Mouse (Mus musculus): ENCODE data around the gene Cxcr5. TPM values are rescaled to one million over a fixed set of nuclear protein-coding genes. Genes with fewer than 3 reads are reported as not detected.

Gene Cxcr5
- not detected in 2 replicates for polyA plus RNA-seq (2012; rRNA removed)

DNA sequence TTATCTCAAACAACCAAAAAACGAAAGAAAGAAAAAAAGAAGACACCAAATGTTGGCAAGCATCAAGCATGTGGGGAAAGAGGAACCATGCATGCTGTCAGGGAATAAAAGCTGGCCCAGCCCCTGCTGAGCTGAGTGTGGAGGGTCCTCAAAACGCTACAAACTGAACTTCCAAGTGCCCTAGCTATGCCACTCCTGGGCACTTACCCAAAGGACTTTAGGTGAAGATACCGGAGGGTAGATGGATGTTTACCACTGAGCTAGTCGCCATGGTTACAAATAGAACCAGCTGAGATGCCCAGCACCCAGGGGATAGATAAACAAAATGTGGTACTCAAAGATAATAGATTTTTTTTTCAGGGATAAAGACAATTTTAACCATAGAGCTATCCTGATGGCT lies at the start of gene Cxcr5:
Cxcr5 (minus strand) TSS at position 281 of the 400 bp plus-strand sequence.

DNA sequence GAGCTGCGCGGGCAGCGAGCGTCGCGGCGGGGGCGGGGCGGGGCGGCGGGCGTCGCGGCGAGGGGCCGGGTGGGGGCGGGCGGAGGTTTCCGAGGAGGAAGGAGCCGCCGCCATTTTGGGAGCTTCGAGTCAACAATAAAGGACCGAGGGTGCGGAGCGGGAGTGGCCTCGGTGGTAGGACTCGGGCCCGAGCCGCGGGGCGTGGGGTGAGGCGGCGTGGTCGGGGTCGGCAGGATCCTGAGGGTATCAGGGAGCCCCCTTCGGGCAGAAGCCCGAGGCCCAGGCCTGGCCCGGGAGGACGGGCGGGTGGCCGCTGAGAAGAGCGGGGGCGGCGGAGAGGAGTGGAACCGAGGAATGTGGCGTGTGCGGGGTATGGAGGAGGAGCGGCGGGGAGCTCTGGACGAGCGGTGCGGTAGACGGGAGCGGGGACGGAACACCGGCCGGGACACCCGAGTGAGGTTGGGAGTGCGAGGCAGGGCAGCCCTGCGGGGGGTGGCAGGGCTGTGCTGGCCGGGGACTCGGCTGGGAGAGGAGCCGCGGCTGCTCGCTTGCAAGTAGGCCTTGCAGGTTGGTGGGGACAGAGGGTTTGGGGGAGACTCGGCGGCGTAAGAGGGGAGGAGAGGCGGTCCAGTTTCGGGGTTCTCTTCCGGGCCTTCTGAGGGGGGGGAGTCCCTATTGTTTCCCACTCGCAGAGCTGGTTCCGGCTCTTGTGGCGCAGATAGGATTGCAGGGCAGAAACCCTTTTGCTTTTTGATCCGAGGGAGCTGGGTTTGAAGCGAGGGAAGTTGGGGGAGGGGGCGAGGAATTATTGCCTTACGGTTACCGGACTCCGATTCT lies 43.3 kb upstream of the Cxcr5 start, which contains the start of gene Ddx6:
Ddx6 (plus strand) TSS at position 114 of the 837 bp plus-strand sequence.

DNA sequence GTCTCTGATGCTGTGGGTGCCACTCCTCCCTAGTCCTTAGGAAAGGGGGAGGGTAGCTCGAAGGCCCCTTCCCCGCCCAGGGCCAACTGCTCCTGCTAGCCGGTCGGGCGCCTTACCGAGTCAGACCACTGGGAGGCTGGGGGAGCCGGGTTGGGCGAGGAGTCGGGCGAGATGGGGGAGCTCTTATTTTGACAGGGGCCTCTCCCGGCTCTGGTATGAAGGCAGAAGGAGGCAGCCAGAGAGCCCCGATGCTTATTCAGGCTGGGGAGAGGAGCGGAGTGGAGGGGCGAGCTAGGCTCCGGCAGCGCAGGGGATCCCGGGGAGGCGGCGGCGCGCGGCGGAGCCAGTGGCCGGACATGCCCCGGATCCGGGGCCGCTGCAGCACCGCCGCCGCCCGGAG lies 79.1 kb downstream of the Cxcr5 start, which contains the start of gene Bcl9l:
Bcl9l (plus strand) TSS at position 274 of the 400 bp plus-strand sequence.

Other genes starting within 250 kb of the Cxcr5 start
- 19.9 and 22.4 TPM in 2 replicates for gene C2cd2l, start 241.6 kb downstream of the Cxcr5 start, polyA plus RNA-seq (2012; rRNA removed)
- gene Dpagt1, start 235.9 kb downstream of the Cxcr5 start, polyA plus RNA-seq (2012; rRNA removed), result 20.6 and 44.7 TPM in 2 replicates
- gene H2afx, start 227.2 kb downstream of the Cxcr5 start, polyA plus RNA-seq (2012; rRNA removed), result 292 and 369 TPM in 2 replicates
- gene Hmbs, start 217.6 kb downstream of the Cxcr5 start, polyA plus RNA-seq (2012; rRNA removed), result 111 and 135 TPM in 2 replicates
- 24.8 and 28.6 TPM in 2 replicates for gene Vps11, start 200.2 kb downstream of the Cxcr5 start, polyA plus RNA-seq (2012; rRNA removed)
- gene Hyou1, start 182.4 kb downstream of the Cxcr5 start, polyA plus RNA-seq (2012; rRNA removed), result 59.1 and 68.3 TPM in 2 replicates
- gene Slc37a4, start 165.0 kb downstream of the Cxcr5 start, polyA plus RNA-seq (2012; rRNA removed), result 20.2 TPM in 2 replicates
- 853 and 1,290 TPM in 2 replicates for gene Rps25, start 154.7 kb downstream of the Cxcr5 start, polyA plus RNA-seq (2012; rRNA removed)
- gene Trappc4, start 154.3 kb downstream of the Cxcr5 start, polyA plus RNA-seq (2012; rRNA removed), result 123 and 141 TPM in 2 replicates
- 37.0 and 40.8 TPM in 2 replicates for gene Ccdc84, start 143.3 kb downstream of the Cxcr5 start, polyA plus RNA-seq (2012; rRNA removed)
- not detected in 2 replicates for gene Foxr1, start 120.7 kb downstream of the Cxcr5 start, polyA plus RNA-seq (2012; rRNA removed)
- 0.11 and 0.43 TPM in 2 replicates for gene Upk2, start 106.9 kb downstream of the Cxcr5 start, polyA plus RNA-seq (2012; rRNA removed)
- gene Bcl9l, start 79.1 kb downstream of the Cxcr5 start, polyA plus RNA-seq (2012; rRNA removed), result 15.7 and 19.1 TPM in 2 replicates
- 52.3 and 67.1 TPM in 2 replicates for gene Ddx6, start 43.0 kb upstream of the Cxcr5 start, polyA plus RNA-seq (2012; rRNA removed)
- gene Treh, start 111.4 kb upstream of the Cxcr5 start, polyA plus RNA-seq (2012; rRNA removed), result not detected in 2 replicates
- 88.9 and 184 TPM in 2 replicates for gene Phldb1, start 173.3 kb upstream of the Cxcr5 start, polyA plus RNA-seq (2012; rRNA removed)
- gene Arcn1, start 206.0 kb upstream of the Cxcr5 start, polyA plus RNA-seq (2012; rRNA removed), result 97.4 and 105 TPM in 2 replicates
- 126 and 128 TPM in 2 replicates for gene Ift46, start 206.0 kb upstream of the Cxcr5 start, polyA plus RNA-seq (2012; rRNA removed)
- gene Tmem25, start 237.4 kb upstream of the Cxcr5 start, polyA plus RNA-seq (2012; rRNA removed), result 3.8 and 6.6 TPM in 2 replicates
- gene Ttc36, start 241.2 kb upstream of the Cxcr5 start, polyA plus RNA-seq (2012; rRNA removed), result 0.83 and 0.94 TPM in 2 replicates

Measured in central nervous system, embryonic 11.5 days (tissue).